Mouse (Mus musculus): ENCODE results near the gene Scgb1a1. TPM values are rescaled to one million over a fixed set of nuclear protein-coding genes. Genes with fewer than 3 reads are reported as not detected.

The Scgb1a1 gene
- polyA plus RNA-seq, 1 experiment from 2014 or later: not detected

GRCm38 (mm10) chr19:9119655-9120425 lies 32.1 kb upstream of the Scgb1a1 start:
- H3K4me1 ChIP-seq (replicated peaks; ENCODE audit: control insufficient read depth, insufficient read depth, low read length): 0 out of 2 replicates have a peak, but pooled peaks cover 3% of the 10 kb centered on the region
- H3K4me3 ChIP-seq (replicated peaks; ENCODE audit: low read length): no peak overlapping the region
- no peak overlapping the region for H3K4me2 ChIP-seq (ENCODE audit: low read length)
- no peak for ATAC-seq
- no peak overlapping the region for H3K27ac ChIP-seq (ENCODE audit: low read length)
- H3K27me3 ChIP-seq (replicated peaks; ENCODE audit: control insufficient read depth, insufficient read depth, low read length): no peaks in the 10 kb centered on the region
- H3K9ac ChIP-seq (replicated peaks; ENCODE audit: low read depth, low read length): no peak overlapping the region
- H3K36me3 ChIP-seq (ENCODE audit: control insufficient read depth, insufficient read depth): peaks cover 5% of the 10 kb centered on the region; the same call in 1 of the 2 replicates
- H3K9me3 ChIP-seq (ENCODE audit: control insufficient read depth, low read length): no peaks in the 10 kb centered on the region
- WGBS: 93% methylated on average over 3 of the region's 3 CpGs

GRCm38 (mm10) chr19:9117275-9117674 lies 29.5 kb upstream of the Scgb1a1 start:
- Histone ChIP-seq H3K27ac (ENCODE audit: low read length) (no peak overlapping the region), H3K4me1 (replicated peaks; ENCODE audit: control insufficient read depth, insufficient read depth, low read length) (0 out of 2 replicates have a peak, but pooled peaks cover 3% of the 10 kb centered on the region), H3K4me3 (replicated peaks; ENCODE audit: low read length) (no peak overlapping the region), H3K36me3 (ENCODE audit: control insufficient read depth, insufficient read depth) (peaks cover 12% of the 10 kb centered on the region; the same call in 1 of the 2 replicates), H3K27me3 (replicated peaks; ENCODE audit: control insufficient read depth, insufficient read depth, low read length) (no peaks in the 10 kb centered on the region), H3K9ac (replicated peaks; ENCODE audit: low read depth, low read length) (no peak overlapping the region), H3K9me3 (ENCODE audit: control insufficient read depth, low read length) (no peaks in the 10 kb centered on the region), H3K4me2 (ENCODE audit: low read length) (no peak overlapping the region)
- ATAC-seq: peak; percentile 94
- 27% methylated on average over 5 of the region's 5 CpGs for WGBS

GRCm38 (mm10) chr19:9116268-9116667 lies 28.5 kb upstream of the Scgb1a1 start:
- Histone ChIP-seq H3K27me3 (replicated peaks; ENCODE audit: control insufficient read depth, insufficient read depth, low read length) (no peaks in the 10 kb centered on the region), H3K4me1 (replicated peaks; ENCODE audit: control insufficient read depth, insufficient read depth, low read length) (0 out of 2 replicates have a peak, but pooled peaks cover 3% of the 10 kb centered on the region), H3K36me3 (ENCODE audit: control insufficient read depth, insufficient read depth) (peaks cover 12% of the 10 kb centered on the region; the same call in 1 of the 2 replicates), H3K27ac (ENCODE audit: low read length) (no peak overlapping the region), H3K9ac (replicated peaks; ENCODE audit: low read depth, low read length) (no peak overlapping the region), H3K9me3 (ENCODE audit: control insufficient read depth, low read length) (no peaks in the 10 kb centered on the region), H3K4me2 (ENCODE audit: low read length) (no peak overlapping the region), H3K4me3 (replicated peaks; ENCODE audit: low read length) (no peak overlapping the region)
- 86% methylated on average over 4 of the region's 4 CpGs for WGBS
- ATAC-seq: no peak

- Histone ChIP-seq H3K27me3 (replicated peaks; ENCODE audit: control insufficient read depth, insufficient read depth, low read length) (no peaks in the 10 kb centered on the region), H3K9ac (replicated peaks; ENCODE audit: low read depth, low read length) (no peak overlapping the region), H3K36me3 (ENCODE audit: control insufficient read depth, insufficient read depth) (peaks cover 12% of the 10 kb centered on the region; the same call in 1 of the 2 replicates), H3K4me3 (replicated peaks; ENCODE audit: low read length) (no peak overlapping the region), H3K9me3 (ENCODE audit: control insufficient read depth, low read length) (no peaks in the 10 kb centered on the region), H3K4me2 (ENCODE audit: low read length) (no peak overlapping the region), H3K4me1 (replicated peaks; ENCODE audit: control insufficient read depth, insufficient read depth, low read length) (no peaks in the 10 kb centered on the region), H3K27ac (ENCODE audit: low read length) (no peak overlapping the region)
- ATAC-seq: no peak
- 84% methylated on average over 8 of the region's 8 CpGs for WGBS
Observed at GRCm38 (mm10) chr19:9112043-9112442, 24.3 kb upstream of the Scgb1a1 start.

- H3K4me1 ChIP-seq (replicated peaks; ENCODE audit: control insufficient read depth, insufficient read depth, low read length): no peaks in the 10 kb centered on the region
- 59% methylated on average over 4 of the region's 4 CpGs for WGBS
- no peak overlapping the region for H3K9ac ChIP-seq (replicated peaks; ENCODE audit: low read depth, low read length)
- peak; percentile 93 for ATAC-seq
- H3K4me2 ChIP-seq (ENCODE audit: low read length): no peak overlapping the region
- no peak overlapping the region for H3K27ac ChIP-seq (ENCODE audit: low read length)
- H3K4me3 ChIP-seq (replicated peaks; ENCODE audit: low read length): no peak overlapping the region
- no peaks in the 10 kb centered on the region for H3K9me3 ChIP-seq (ENCODE audit: control insufficient read depth, low read length)
- peaks cover 7% of the 10 kb centered on the region; the same call in 1 of the 2 replicates for H3K36me3 ChIP-seq (ENCODE audit: control insufficient read depth, insufficient read depth)
- H3K27me3 ChIP-seq (replicated peaks; ENCODE audit: control insufficient read depth, insufficient read depth, low read length): no peaks in the 10 kb centered on the region
Observed at GRCm38 (mm10) chr19:9110182-9110869, 22.6 kb upstream of the Scgb1a1 start.

- no peak overlapping the region for H3K4me2 ChIP-seq (ENCODE audit: low read length)
- peaks cover 2% of the 10 kb centered on the region; the same call in 1 of the 2 replicates for H3K36me3 ChIP-seq (ENCODE audit: control insufficient read depth, insufficient read depth)
- 96% methylated on average over 1 of the region's 1 CpGs for WGBS
- H3K9me3 ChIP-seq (ENCODE audit: control insufficient read depth, low read length): no peaks in the 10 kb centered on the region
- no peak overlapping the region for H3K9ac ChIP-seq (replicated peaks; ENCODE audit: low read depth, low read length)
- H3K27ac ChIP-seq (ENCODE audit: low read length): no peak overlapping the region
- no peaks in the 10 kb centered on the region for H3K4me1 ChIP-seq (replicated peaks; ENCODE audit: control insufficient read depth, insufficient read depth, low read length)
- no peaks in the 10 kb centered on the region for H3K27me3 ChIP-seq (replicated peaks; ENCODE audit: control insufficient read depth, insufficient read depth, low read length)
- H3K4me3 ChIP-seq (replicated peaks; ENCODE audit: low read length): no peak overlapping the region
- ATAC-seq: no peak
Observed at GRCm38 (mm10) chr19:9108536-9108935, 20.8 kb upstream of the Scgb1a1 start.

GRCm38 (mm10) chr19:9107379-9107755 lies 19.6 kb upstream of the Scgb1a1 start:
- H3K9ac ChIP-seq (replicated peaks; ENCODE audit: low read depth, low read length): no peak overlapping the region
- H3K4me1 ChIP-seq (replicated peaks; ENCODE audit: control insufficient read depth, insufficient read depth, low read length): no peaks in the 10 kb centered on the region
- no peaks in the 10 kb centered on the region for H3K36me3 ChIP-seq (ENCODE audit: control insufficient read depth, insufficient read depth)
- H3K4me2 ChIP-seq (ENCODE audit: low read length): no peak overlapping the region
- H3K27ac ChIP-seq (ENCODE audit: low read length): no peak overlapping the region
- H3K27me3 ChIP-seq (replicated peaks; ENCODE audit: control insufficient read depth, insufficient read depth, low read length): no peaks in the 10 kb centered on the region
- WGBS: 58% methylated on average over 1 of the region's 1 CpGs
- H3K4me3 ChIP-seq (replicated peaks; ENCODE audit: low read length): no peak overlapping the region
- no peaks in the 10 kb centered on the region for H3K9me3 ChIP-seq (ENCODE audit: control insufficient read depth, low read length)
- no peak for ATAC-seq

GRCm38 (mm10) chr19:9106751-9107378 lies 19.1 kb upstream of the Scgb1a1 start:
- Histone ChIP-seq H3K4me2 (ENCODE audit: low read length) (no peak overlapping the region), H3K4me1 (replicated peaks; ENCODE audit: control insufficient read depth, insufficient read depth, low read length) (no peaks in the 10 kb centered on the region), H3K36me3 (ENCODE audit: control insufficient read depth, insufficient read depth) (no peaks in the 10 kb centered on the region), H3K4me3 (replicated peaks; ENCODE audit: low read length) (no peak overlapping the region), H3K9me3 (ENCODE audit: control insufficient read depth, low read length) (no peaks in the 10 kb centered on the region), H3K27ac (ENCODE audit: low read length) (no peak overlapping the region), H3K27me3 (replicated peaks; ENCODE audit: control insufficient read depth, insufficient read depth, low read length) (no peaks in the 10 kb centered on the region), H3K9ac (replicated peaks; ENCODE audit: low read depth, low read length) (no peak overlapping the region)
- WGBS: 62% methylated on average over 4 of the region's 4 CpGs
- no peak for ATAC-seq

GRCm38 (mm10) chr19:9106096-9106495 lies 18.3 kb upstream of the Scgb1a1 start:
- Histone ChIP-seq H3K4me3 (replicated peaks; ENCODE audit: low read length) (no peak overlapping the region), H3K27ac (ENCODE audit: low read length) (no peak overlapping the region), H3K9me3 (ENCODE audit: control insufficient read depth, low read length) (no peaks in the 10 kb centered on the region), H3K36me3 (ENCODE audit: control insufficient read depth, insufficient read depth) (no peaks in the 10 kb centered on the region), H3K9ac (replicated peaks; ENCODE audit: low read depth, low read length) (no peak overlapping the region), H3K4me2 (ENCODE audit: low read length) (no peak overlapping the region), H3K4me1 (replicated peaks; ENCODE audit: control insufficient read depth, insufficient read depth, low read length) (no peaks in the 10 kb centered on the region), H3K27me3 (replicated peaks; ENCODE audit: control insufficient read depth, insufficient read depth, low read length) (no peaks in the 10 kb centered on the region)
- no peak for ATAC-seq
- 83% methylated on average over 5 of the region's 5 CpGs for WGBS
